Mouse (Mus musculus) CH12.LX (cell line): ENCODE measurements at regions not wholly inside any gene's neighbourhood (a gene's known extent, or its start where the extent isn't known, plus 50 kb on each side); places are given as distances from the start of the nearest gene placed in this dataset.

Source experiments
- DNase-seq: peaks from one replicate; pipeline ENCODE4 v3.0.0-alpha.2; 2013; ENCODE audit errors: extremely low read depth
- H3K27ac ChIP-seq: 2 replicates; pipeline ENCODE4 v1.5.1; 2012; ENCODE audit warnings: low read depth, mild to moderate bottlenecking, control low read depth, moderate library complexity; ENCODE audit not compliant: insufficient read depth
- H3K27me3 ChIP-seq: replicated peaks from 2 replicates; pipeline ENCODE3; 2012; ENCODE audit warnings: inconsistent platforms
- H3K36me3 ChIP-seq, 2 experiments: replicated peaks in 1 of 2; 2 replicates each; pipeline versions ENCODE3 to v1.6.1; 2012; ENCODE audit warnings: inconsistent platforms in 1 of 2, low read length in 1 of 2, mild to moderate bottlenecking in 1 of 2, mixed read lengths in 1 of 2, moderate library complexity in 1 of 2; ENCODE audit not compliant: control insufficient read depth in 1 of 2, insufficient read depth in 1 of 2
- H3K4me1 ChIP-seq, 2 experiments: 2 replicates each; pipeline ENCODE4 v1.6.1; 2012; ENCODE audit warnings: inconsistent platforms in 1 of 2, moderate library complexity in 1 of 2; ENCODE audit not compliant: insufficient read depth in 2 of 2, control insufficient read depth in 1 of 2
- H3K4me2 ChIP-seq: 2 replicates; pipeline ENCODE4 v1.6.1; 2012; ENCODE audit warnings: low read depth, mild to moderate bottlenecking, control low read depth; ENCODE audit not compliant: poor library complexity, insufficient read depth, severe bottlenecking
- H3K4me3 ChIP-seq, 3 experiments: fragments of 150-350 bp in 1 of 3; sonication (generic) in 1 of 3; replicated peaks in 1 of 3; 2 replicates each; pipeline versions ENCODE3 to v1.5.1; 2011 to 2012; ENCODE audit warnings: low read depth in 2 of 3, low read length in 2 of 3, mild to moderate bottlenecking in 2 of 3, moderate library complexity in 2 of 3, control low read depth in 1 of 3, improper control_type of control experiment in 1 of 3, inconsistent platforms in 1 of 3, mixed read lengths in 1 of 3; ENCODE audit not compliant: poor library complexity in 1 of 3
- H3K79me2 ChIP-seq: replicated peaks from 2 replicates; pipeline ENCODE4 v1.6.1; 2012; ENCODE audit warnings: mild to moderate bottlenecking, moderate library complexity; ENCODE audit not compliant: control insufficient read depth, poor library complexity, insufficient read depth, severe bottlenecking; ENCODE audit errors: extremely low read depth
- H3K9ac ChIP-seq: 2 replicates; pipeline ENCODE4 v1.6.1; 2012; ENCODE audit warnings: low read depth, mild to moderate bottlenecking, control low read depth, moderate library complexity; ENCODE audit not compliant: insufficient read depth
- H3K9me3 ChIP-seq: replicated peaks from 2 replicates; pipeline ENCODE3; 2012; ENCODE audit warnings: low read length, inconsistent platforms, mixed read lengths
- E2F4 ChIP-seq: IDR thresholded peaks from 2 replicates; pipeline ENCODE4 v1.6.1; 2011; ENCODE audit warnings: low read depth, low read length, improper control_type of control experiment; ENCODE audit not compliant: insufficient replicate concordance
- ELF1 ChIP-seq: IDR thresholded peaks from 2 replicates; pipeline ENCODE4 v1.6.1; 2014; ENCODE audit warnings: low read depth, mild to moderate bottlenecking, inconsistent platforms, low read length, improper control_type of control experiment
- EP300 ChIP-seq: IDR thresholded peaks from 2 replicates; pipeline ENCODE4 v1.6.1; 2011; ENCODE audit warnings: low read length, improper control_type of control experiment
- HCFC1 ChIP-seq: IDR thresholded peaks from 2 replicates; pipeline ENCODE4 v1.6.1; 2012; ENCODE audit warnings: low read depth, mild to moderate bottlenecking, inconsistent platforms, low read length, improper control_type of control experiment
- IRF4 ChIP-seq: IDR thresholded peaks from 2 replicates; pipeline ENCODE4 v1.6.1; 2014; ENCODE audit warnings: low read depth, mild to moderate bottlenecking, inconsistent platforms, low read length, improper control_type of control experiment
- JUN ChIP-seq: IDR thresholded peaks from 2 replicates; pipeline ENCODE4 v1.6.1; 2011; ENCODE audit warnings: low read depth, mild to moderate bottlenecking, low read length, improper control_type of control experiment, moderate library complexity; ENCODE audit not compliant: insufficient read depth
- JUND ChIP-seq: conservative IDR thresholded peaks from 2 replicates; pipeline ENCODE4 v1.6.1; 2011; ENCODE audit warnings: low read depth, low read length, improper control_type of control experiment
- MAFK ChIP-seq: IDR thresholded peaks from 2 replicates; pipeline ENCODE4 v1.6.1; 2011; ENCODE audit warnings: low read length, improper control_type of control experiment; ENCODE audit not compliant: insufficient replicate concordance
- MAX ChIP-seq: IDR thresholded peaks from 2 replicates; pipeline ENCODE4 v1.6.1; 2011; ENCODE audit warnings: low read length, improper control_type of control experiment
- MAZ ChIP-seq: IDR thresholded peaks from 2 replicates; pipeline ENCODE4 v1.6.1; 2012; ENCODE audit warnings: low read depth, mild to moderate bottlenecking, inconsistent platforms, low read length, improper control_type of control experiment, moderate library complexity
- MEF2A ChIP-seq: IDR thresholded peaks from 2 replicates; pipeline ENCODE4 v1.6.1; 2014; ENCODE audit warnings: low read depth, mild to moderate bottlenecking, inconsistent platforms, low read length, improper control_type of control experiment, borderline replicate concordance
- MXI1 ChIP-seq: IDR thresholded peaks from 2 replicates; pipeline ENCODE4 v1.6.1; 2011; ENCODE audit warnings: mild to moderate bottlenecking, low read depth, low read length, improper control_type of control experiment
- MYC ChIP-seq: IDR thresholded peaks from 2 replicates; pipeline ENCODE4 v1.6.1; 2011; ENCODE audit warnings: low read depth, mild to moderate bottlenecking, improper control_type of control experiment, low read length
- NELFE ChIP-seq: IDR thresholded peaks from 2 replicates; pipeline ENCODE4 v1.6.1; 2011; ENCODE audit warnings: low read depth, low read length, improper control_type of control experiment
- NRF1 ChIP-seq: IDR thresholded peaks from 2 replicates; pipeline ENCODE4 v1.6.1; 2014; ENCODE audit warnings: low read depth, mild to moderate bottlenecking, inconsistent platforms, low read length, improper control_type of control experiment, moderate library complexity
- PAX5 ChIP-seq: IDR thresholded peaks from 2 replicates; pipeline ENCODE4 v1.6.1; 2012; ENCODE audit warnings: low read length, inconsistent platforms, mixed read lengths
- POLR2A ChIP-seq: IDR thresholded peaks from 2 replicates; pipeline ENCODE4 v1.6.1; 2011; ENCODE audit warnings: low read depth, mild to moderate bottlenecking, improper control_type of control experiment, low read length
- POLR2AphosphoS2 ChIP-seq: IDR thresholded peaks from 2 replicates; pipeline ENCODE4 v1.6.1; 2011; ENCODE audit warnings: low read depth, low read length, improper control_type of control experiment
- SIN3A ChIP-seq: IDR thresholded peaks from 2 replicates; pipeline ENCODE4 v1.6.1; 2012; ENCODE audit warnings: low read length, improper control_type of control experiment, inconsistent platforms
- SMC3 ChIP-seq: IDR thresholded peaks from 2 replicates; pipeline ENCODE4 v1.6.1; 2011; ENCODE audit warnings: low read depth, low read length, improper control_type of control experiment
- TBP ChIP-seq: conservative IDR thresholded peaks from 2 replicates; pipeline ENCODE4 v1.6.1; 2011; ENCODE audit warnings: low read depth, low read length, improper control_type of control experiment
- USF1 ChIP-seq: IDR thresholded peaks from 2 replicates; pipeline ENCODE4 v1.6.1; 2014; ENCODE audit warnings: low read depth, mild to moderate bottlenecking, inconsistent platforms, low read length, improper control_type of control experiment
- USF2 ChIP-seq: conservative IDR thresholded peaks from 2 replicates; pipeline ENCODE4 v1.6.1; 2011; ENCODE audit warnings: low read depth, low read length, improper control_type of control experiment
- dilution Hi-C: fragments of 300-500 bp; cut with MboI; formaldehyde crosslinking; loops from 2 replicates; pipeline ENCODE4 v1.14.3; 2020; ENCODE audit warnings: low sequenced_read_pairs; ENCODE audit not compliant: extremely low pct_unique_long_range_greater_than_20kb, extremely low pct_ligation_motif_present
- in situ Hi-C: fragments of 300-500 bp; cut with MboI; formaldehyde crosslinking; loops from 3 replicates; pipeline ENCODE4 v1.14.3; 2019; ENCODE audit warnings: low sequenced_read_pairs, low pct_ligation_motif_present, low pct_unique_long_range_greater_than_20kb, mixed read lengths

GRCm38 (mm10) chr19:15032297-15032947, 434.6 kb upstream of the Tle4 start:
- DNase-seq: no peak
- H3K9ac ChIP-seq: no peak overlapping the region
- no peaks in the 10 kb centered on the region for H3K79me2 ChIP-seq
- H3K9me3 ChIP-seq: no peaks in the 10 kb centered on the region
- in situ Hi-C loops (loop anchor here (25.0 kb wide), 2 partner anchors 645 to 1045 kb away; no protein-coding TSS in a partner anchor), dilution Hi-C loops (no loop called here)
- H3K36me3 ChIP-seq: no peaks in the 10 kb centered on the region
- H3K4me3 ChIP-seq: no peak overlapping the region
- H3K4me1 ChIP-seq: peaks cover 2 to 4% of the 10 kb centered on the region in 2 experiments; a peak in 2 of 4 replicates
- H3K4me2 ChIP-seq: no peak overlapping the region
- no peak overlapping the region for H3K27ac ChIP-seq
- TF ChIP-seq EP300 (no peak), TBP (no peak), NELFE (no peak), USF1 (no peak), POLR2A (no peak), POLR2AphosphoS2 (no peak), JUN (no peak), JUND (no peak), NRF1 (no peak), ELF1 (no peak), HCFC1 (no peak), SIN3A (no peak), USF2 (no peak), SMC3 (no peak), MAFK (no peak), MAX (no peak), E2F4 (no peak), MXI1 (no peak), MEF2A (no peak), MAZ (no peak)
- no peaks in the 10 kb centered on the region for H3K27me3 ChIP-seq

- H3K4me3 ChIP-seq: no peak overlapping the region
- H3K9ac ChIP-seq: no peak overlapping the region
- TF ChIP-seq NRF1: no peak
- no peak for TF ChIP-seq MAX
- TF ChIP-seq IRF4: no peak
- no peak for TF ChIP-seq USF2
- TF ChIP-seq MYC: no peak
- TF ChIP-seq PAX5: no peak
- no peak for TF ChIP-seq MAFK
- TF ChIP-seq, all 38 proteins: peak for 0
- H3K4me1 ChIP-seq: peaks cover 2 to 4% of the 10 kb centered on the region in 2 experiments; a peak in 2 of 4 replicates
- dilution Hi-C loops: no loop called here
- no peaks in the 10 kb centered on the region for H3K36me3 ChIP-seq
- no peaks in the 10 kb centered on the region for H3K79me2 ChIP-seq
- H3K27ac ChIP-seq: no peak overlapping the region
- in situ Hi-C loops: loop anchor here (25.0 kb wide), 2 partner anchors 644 to 1044 kb away; no protein-coding TSS in a partner anchor
- no peak overlapping the region for H3K4me2 ChIP-seq
- H3K9me3 ChIP-seq: no peaks in the 10 kb centered on the region
- no peaks in the 10 kb centered on the region for H3K27me3 ChIP-seq
- no peak for DNase-seq
These were observed 433.6 kb upstream of the Tle4 start for GRCm38 (mm10) chr19:15031483-15031882.
